In the genomic region with DNA sequence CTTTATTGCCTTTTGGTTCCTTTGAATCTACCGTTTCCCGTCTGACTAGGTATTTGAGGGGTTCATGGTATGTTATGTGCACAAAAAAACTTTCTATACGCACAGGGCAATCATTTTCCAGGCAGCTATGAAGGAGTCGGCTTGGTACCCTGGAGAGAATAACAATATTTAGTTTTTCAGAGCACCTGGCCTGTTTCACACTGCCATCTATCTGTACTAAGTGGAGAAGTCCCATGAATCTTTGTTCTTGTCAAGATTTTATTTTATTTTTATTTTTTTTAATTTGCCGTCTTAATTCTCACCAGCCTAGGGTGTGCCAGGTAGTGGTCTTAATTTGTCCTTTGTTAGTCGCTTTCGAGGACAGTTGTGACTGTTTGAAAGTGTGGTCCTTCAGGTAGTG, we compare ENCODE assay signal across 22 mouse cellular contexts. TPM values are rescaled to one million over a fixed set of nuclear protein-coding genes. Genes with fewer than 3 reads are reported as not detected.
A peak's percentile ranks its signal among the peaks of the same experiment; 100 is the strongest.
DNase-seq lines count a peak whose midpoint lies in the region; ATAC-seq and TF ChIP-seq lines count a peak whose summit lies in the region.
"Had no signal": no experiment of that assay in that cellular context is flagged by ENCODE, and none has a peak within 500 bp of the region (broad histone marks: within the 10 kb centered on the region; RNA-seq: fewer than 3 reads in every experiment).

No protein-coding gene starts in this region.

- no peak overlapping the region for H3K9ac ChIP-seq in heart, embryonic 13.5 days
- H3K9ac ChIP-seq in midbrain, embryonic 14.5 days (replicated peaks; ENCODE audit: low read length): no peak overlapping the region
- no peak overlapping the region for H3K9ac ChIP-seq in stomach, postnatal 0 days (ENCODE audit: low read length)
- H3K9ac ChIP-seq: embryonic facial prominence, embryonic 12.5 days; forebrain, embryonic 13.5 days; hindbrain, embryonic 13.5 days had no signal

- no peak overlapping the region for H3K4me2 ChIP-seq in heart, embryonic 13.5 days
- no peak overlapping the region for H3K4me2 ChIP-seq in midbrain, embryonic 14.5 days (ENCODE audit: low read length)
- no peak overlapping the region for H3K4me2 ChIP-seq in stomach, postnatal 0 days (replicated peaks; ENCODE audit: low read depth)
- H3K4me2 ChIP-seq: embryonic facial prominence, embryonic 12.5 days; forebrain, embryonic 13.5 days; heart, embryonic 11.5 days; hindbrain, embryonic 13.5 days had no signal

- intact Hi-C loops in heart, postnatal 36 days (cut with DNase I): no loop called here

- WGBS in heart, embryonic 13.5 days: 85% methylated on average over 7 of the region's 7 CpGs
- WGBS in midbrain, embryonic 10.5 days: 96% methylated on average over 7 of the region's 7 CpGs
- 86% methylated on average over 7 of the region's 7 CpGs for WGBS in midbrain, embryonic 14.5 days
- WGBS in stomach, postnatal 0 days: 73% methylated on average over 7 of the region's 7 CpGs
- 85% methylated on average over 7 of the region's 7 CpGs for WGBS in lung, adult 2 months

- H3K27me3 ChIP-seq in heart, embryonic 13.5 days (replicated peaks): no peaks in the 10 kb centered on the region
- H3K27me3 ChIP-seq in midbrain, embryonic 10.5 days (ENCODE audit: low read depth, poor library complexity, severe bottlenecking): no peaks in the 10 kb centered on the region
- H3K27me3 ChIP-seq in midbrain, embryonic 14.5 days (ENCODE audit: control insufficient read depth, insufficient read depth, low read length): no peaks in the 10 kb centered on the region
- no peaks in the 10 kb centered on the region for H3K27me3 ChIP-seq in stomach, postnatal 0 days (ENCODE audit: control insufficient read depth, insufficient read depth, low read length)
- H3K27me3 ChIP-seq: embryonic facial prominence, embryonic 12.5 days; forebrain, embryonic 13.5 days; hindbrain, embryonic 13.5 days; megakaryocyte, embryonic 14.5 days had no signal

- ATAC-seq in heart, embryonic 13.5 days (ENCODE audit: extremely low read depth, insufficient number of reproducible peaks, low FRiP score, low TSS enrichment): no peak
- ATAC-seq in midbrain, embryonic 14.5 days (ENCODE audit: low FRiP score, low TSS enrichment): no peak
- no peak for ATAC-seq in stomach, postnatal 0 days (ENCODE audit: low FRiP score, low TSS enrichment)
- ATAC-seq: forebrain, embryonic 13.5 days; intestine, embryonic 16.5 days had no signal

- no peak for DNase-seq in heart, postnatal 36 days
- no peak for DNase-seq in midbrain, embryonic 10.5 days (ENCODE audit: low spot score)
- no peak for DNase-seq in midbrain, embryonic 14.5 days
- no peak for DNase-seq in stomach, postnatal 0 days (ENCODE audit: low spot score)
- DNase-seq in lung, adult 2 months: no peak
- DNase-seq: adrenal gland, adult 8-10 months; cerebellum, adult 8-10 months; heart, postnatal 14 days; left cerebral cortex, postnatal 4 days; lung, postnatal 14 days; spleen, adult 18-20 months; thymus, postnatal 36 days had no signal

- no peaks in the 10 kb centered on the region for H3K9me3 ChIP-seq in heart, embryonic 13.5 days
- no peaks in the 10 kb centered on the region for H3K9me3 ChIP-seq in midbrain, embryonic 10.5 days (replicated peaks)
- 0 out of 2 replicates have a peak, but pooled peaks cover 3% of the 10 kb centered on the region for H3K9me3 ChIP-seq in midbrain, embryonic 14.5 days (ENCODE audit: control insufficient read depth, low read length)
- H3K9me3 ChIP-seq in stomach, postnatal 0 days (ENCODE audit: control insufficient read depth, low read length): no peaks in the 10 kb centered on the region
- H3K9me3 ChIP-seq: embryonic facial prominence, embryonic 12.5 days; forebrain, embryonic 13.5 days; hindbrain, embryonic 13.5 days had no signal

- peaks cover 51% of the 10 kb centered on the region for H3K4me1 ChIP-seq in heart, embryonic 13.5 days
- peaks cover 30% of the 10 kb centered on the region for H3K4me1 ChIP-seq in midbrain, embryonic 10.5 days
- H3K4me1 ChIP-seq in midbrain, embryonic 14.5 days (ENCODE audit: control insufficient read depth, insufficient read depth, low read length): peaks cover 12% of the 10 kb centered on the region
- H3K4me1 ChIP-seq in cortical plate, adult 2 months (ENCODE audit: control insufficient read depth, insufficient read depth, low read length): peaks cover 6% of the 10 kb centered on the region; the same call in 1 of the 2 replicates
- H3K4me1 ChIP-seq in stomach, postnatal 0 days (replicated peaks; ENCODE audit: control insufficient read depth, insufficient read depth): peaks cover 8% of the 10 kb centered on the region; the same call in 1 of the 2 replicates
- peaks cover 4% of the 10 kb centered on the region; the same call in 1 of the 2 replicates for H3K4me1 ChIP-seq in lung, adult 2 months (ENCODE audit: control insufficient read depth, insufficient read depth, low read length)

- no peak for TF ChIP-seq EP300 in stomach, postnatal 0 days (optimal IDR thresholded peaks at IDR 0.05)

- peak; percentile 4; the same call in 1 of the 2 replicates for TF ChIP-seq CTCF in cortical plate, adult 2 months (IDR thresholded peaks at IDR 0.05; ENCODE audit: extremely low read depth, insufficient read depth, low read length)
- TF ChIP-seq CTCF in stomach, postnatal 0 days (IDR thresholded peaks at IDR 0.05; ENCODE audit: low read depth): peak; percentile 43
- no peak for TF ChIP-seq CTCF in lung, adult 2 months (IDR thresholded peaks at IDR 0.05; ENCODE audit: insufficient read depth, low read length)

- no peak for TF ChIP-seq POLR2A in cortical plate, adult 2 months (IDR thresholded peaks at IDR 0.05; ENCODE audit: extremely low read depth, insufficient read depth, low read length)
- no peak for TF ChIP-seq POLR2A in lung, adult 2 months (IDR thresholded peaks at IDR 0.05; ENCODE audit: borderline replicate concordance, extremely low read depth, low read depth, low read length)

- H3K4me3 ChIP-seq in heart, embryonic 13.5 days: no peak overlapping the region
- no peak overlapping the region for H3K4me3 ChIP-seq in midbrain, embryonic 10.5 days
- no peak overlapping the region for H3K4me3 ChIP-seq in midbrain, embryonic 14.5 days (replicated peaks; ENCODE audit: low read depth, low read length)
- no peak overlapping the region for H3K4me3 ChIP-seq in cortical plate, adult 2 months (ENCODE audit: insufficient read depth, low read length)
- H3K4me3 ChIP-seq in stomach, postnatal 0 days (ENCODE audit: low read depth, low read length): no peak overlapping the region
- no peak overlapping the region for H3K4me3 ChIP-seq in lung, adult 2 months (replicated peaks; ENCODE audit: extremely low read depth, low read depth, low read length)
- H3K4me3 ChIP-seq: embryonic facial prominence, embryonic 12.5 days; erythroblast, embryonic 14.5 days; forebrain, embryonic 13.5 days; hindbrain, embryonic 13.5 days; megakaryocyte, embryonic 14.5 days; myocyte had no signal

- peaks cover 17% of the 10 kb centered on the region for H3K36me3 ChIP-seq in heart, embryonic 13.5 days
- H3K36me3 ChIP-seq in midbrain, embryonic 10.5 days: peaks cover 21% of the 10 kb centered on the region
- H3K36me3 ChIP-seq in midbrain, embryonic 14.5 days (ENCODE audit: control insufficient read depth, insufficient read depth, low read length): 0 out of 2 replicates have a peak, but pooled peaks cover under 1% of the 10 kb centered on the region
- H3K36me3 ChIP-seq in stomach, postnatal 0 days (ENCODE audit: control insufficient read depth, insufficient read depth, low read length): no peaks in the 10 kb centered on the region; the same call in 1 of the 2 replicates

- H3K27ac ChIP-seq in heart, embryonic 13.5 days (replicated peaks): 0 out of 2 replicates have a peak overlapping the region, but pooled peaks have one; percentile 24
- H3K27ac ChIP-seq in midbrain, embryonic 10.5 days (replicated peaks): 0 out of 2 replicates have a peak overlapping the region, but pooled peaks have one; percentile 82
- no peak overlapping the region; the same call in 1 of the 2 replicates for H3K27ac ChIP-seq in midbrain, embryonic 14.5 days (replicated peaks; ENCODE audit: low read depth, low read length)
- no peak overlapping the region for H3K27ac ChIP-seq in cortical plate, adult 2 months (ENCODE audit: insufficient read depth, low read length)
- H3K27ac ChIP-seq in stomach, postnatal 0 days (replicated peaks): no peak overlapping the region
- H3K27ac ChIP-seq: embryonic facial prominence, embryonic 12.5 days; forebrain, embryonic 13.5 days had no signal

RNA-seq across cellular contexts. Expression of a gene that starts 40.7 kb away (rescaled TPM):
- polyA plus RNA-seq in heart, embryonic 13.5 days (2015; fragmentation: Nextera tagmentation; extraction: Ambion mirVana): 12.5 and 12.9 TPM in 2 replicates
- 10 to 100 TPM; 27.7 to 29.3 TPM for total RNA-seq in heart, postnatal 36 days (2021)
- polyA plus RNA-seq in midbrain, embryonic 10.5 days (2016; fragmentation: Nextera tagmentation; extraction: Ambion mirVana): 19.8 and 21.3 TPM in 2 replicates
- polyA plus RNA-seq in midbrain, embryonic 14.5 days (2014; fragmentation: Nextera tagmentation; extraction: Ambion mirVana): 34.9 and 39.7 TPM in 2 replicates
- 23.3 and 23.8 TPM in 2 replicates for polyA plus RNA-seq in cortical plate, adult 2 months (2012; rRNA removed)
- 9.4 and 10.0 TPM in 2 replicates for polyA plus RNA-seq in stomach, postnatal 0 days (2015; fragmentation: Nextera tagmentation; extraction: Ambion mirVana)
- polyA plus RNA-seq in lung, adult 2 months (2012; rRNA removed): 19.1 and 22.2 TPM in 2 replicates

Comparison
In these comparisons a context has a peak if more than half of its experiments do, and no peak if none do; other contexts are left out.
1. H3K27ac ChIP-seq: peak in heart, embryonic 13.5 days (single experiment) and midbrain, embryonic 10.5 days (single experiment); none in midbrain, embryonic 14.5 days (single experiment), cortical plate, adult 2 months (single experiment) and stomach, postnatal 0 days (single experiment).